Mouse (Mus musculus): Measurements from ENCODE around the gene Tent4b. TPM values are rescaled to one million over a fixed set of nuclear protein-coding genes. Genes with fewer than 3 reads are reported as not detected.

Tent4b gene
- total RNA-seq, 1 experiment = 37.0 TPM

DNA sequence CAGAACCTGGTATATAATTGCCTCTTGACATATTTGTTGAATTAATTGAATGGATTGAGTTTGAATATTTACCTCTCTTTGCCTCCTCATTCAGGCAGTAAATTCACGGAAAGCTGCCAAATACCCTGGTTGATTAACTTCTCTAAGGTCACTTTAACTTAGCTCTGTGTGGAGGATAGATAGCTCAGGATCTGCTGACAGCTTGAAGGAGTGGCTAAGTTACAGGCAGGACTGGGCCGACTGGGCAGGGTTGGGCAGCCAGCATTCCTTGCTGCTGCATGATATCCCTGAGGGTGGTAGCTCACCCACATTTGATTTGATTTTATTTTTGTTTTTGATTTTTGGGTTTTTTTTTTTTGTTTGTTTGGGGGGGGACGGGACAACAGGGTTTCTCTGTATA, 1.7 kb upstream of the Tent4b start:
- Histone ChIP-seq H3K27ac (ENCODE audit: insufficient read depth, low read depth, low read length, poor library complexity, severe bottlenecking) (no peak overlapping the region), H3K36me3 (ENCODE audit: control insufficient read depth, insufficient read depth, low read length, poor library complexity, severe bottlenecking) (0 out of 2 replicates have a peak, but pooled peaks cover 1% of the 10 kb centered on the region), H3K4me1 (ENCODE audit: control insufficient read depth in 2 of 2, insufficient read depth in 2 of 2, low read length in 2 of 2, poor library complexity in 1 of 2) (peaks cover 0 to 2% of the 10 kb centered on the region in 2 experiments; a peak in 1 of 4 replicates), H3K9me3 (ENCODE audit: control insufficient read depth, insufficient read depth, low read depth, low read length) (no peaks in the 10 kb centered on the region), H3K4me3 (ENCODE audit: insufficient read depth in 1 of 2, low read depth in 1 of 2, low read length in 2 of 2, poor library complexity in 1 of 2, severe bottlenecking in 1 of 2) (no peak overlapping the region), H3K9ac (ENCODE audit: insufficient read depth, low read depth, low read length, poor library complexity, severe bottlenecking) (no peak overlapping the region)
- no peak for DNase-seq (ENCODE audit: low read depth, low spot score)
- in situ Hi-C loops (cut with MboI; ENCODE audit: low sequenced_read_pairs in 2 of 2, unreplicated experiment in 2 of 2) = no loop called here
- TF ChIP-seq HCFC1 (IDR thresholded peaks at IDR 0.05; ENCODE audit: borderline replicate concordance, insufficient read depth, low read length) (no peak), ZNF384 (IDR thresholded peaks at IDR 0.05; ENCODE audit: low read depth, low read length) (no peak), MAFK (IDR thresholded peaks at IDR 0.05; ENCODE audit: insufficient read depth, low read depth, low read length) (no peak), ZC3H11A (IDR thresholded peaks at IDR 0.05; ENCODE audit: borderline replicate concordance, low read depth, low read length) (no peak), CHD2 (IDR thresholded peaks at IDR 0.05; ENCODE audit: low read depth, low read length) (no peak)

DNA sequence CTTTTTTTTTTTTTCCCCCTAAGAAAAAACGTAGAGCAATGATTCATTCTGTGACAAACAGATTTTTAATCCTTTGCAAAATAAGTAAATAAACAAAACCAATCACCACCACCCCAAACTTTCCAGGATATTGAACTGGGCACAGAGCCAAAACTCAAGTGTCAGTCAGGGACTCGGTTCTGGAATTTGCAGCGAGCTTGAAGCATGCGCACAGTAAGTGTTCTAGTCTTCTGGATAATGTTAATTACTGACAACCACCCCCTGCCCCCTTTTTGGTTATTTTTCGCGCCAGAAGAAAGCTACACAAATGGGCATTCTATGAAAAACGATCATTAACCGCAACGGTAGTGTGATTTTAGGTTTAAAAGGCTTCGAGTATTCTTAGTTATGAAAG, 465 bp upstream of the Tent4b start:
- Histone ChIP-seq H3K4me1 (ENCODE audit: control insufficient read depth in 2 of 2, insufficient read depth in 2 of 2, low read length in 2 of 2, poor library complexity in 1 of 2) (peaks cover 0 to 2% of the 10 kb centered on the region in 2 experiments; a peak in 1 of 4 replicates), H3K27ac (ENCODE audit: insufficient read depth, low read depth, low read length, poor library complexity, severe bottlenecking) (no peak overlapping the region), H3K36me3 (ENCODE audit: control insufficient read depth, insufficient read depth, low read length, poor library complexity, severe bottlenecking) (0 out of 2 replicates have a peak, but pooled peaks cover 1% of the 10 kb centered on the region), H3K9me3 (ENCODE audit: control insufficient read depth, insufficient read depth, low read depth, low read length) (no peaks in the 10 kb centered on the region), H3K4me3 (ENCODE audit: insufficient read depth in 1 of 2, low read depth in 1 of 2, low read length in 2 of 2, poor library complexity in 1 of 2, severe bottlenecking in 1 of 2) (peak overlapping the region; percentile 94 to 97), H3K9ac (ENCODE audit: insufficient read depth, low read depth, low read length, poor library complexity, severe bottlenecking) (peak overlapping the region; percentile 74)
- in situ Hi-C loops (cut with MboI; ENCODE audit: low sequenced_read_pairs in 2 of 2, unreplicated experiment in 2 of 2) = no loop called here
- TF ChIP-seq CHD2 (IDR thresholded peaks at IDR 0.05; ENCODE audit: low read depth, low read length) (no peak), HCFC1 (IDR thresholded peaks at IDR 0.05; ENCODE audit: borderline replicate concordance, insufficient read depth, low read length) (no peak), ZNF384 (IDR thresholded peaks at IDR 0.05; ENCODE audit: low read depth, low read length) (no peak), MAFK (IDR thresholded peaks at IDR 0.05; ENCODE audit: insufficient read depth, low read depth, low read length) (no peak), ZC3H11A (IDR thresholded peaks at IDR 0.05; ENCODE audit: borderline replicate concordance, low read depth, low read length) (no peak)
- no peak for DNase-seq (ENCODE audit: low read depth, low spot score)

DNA sequence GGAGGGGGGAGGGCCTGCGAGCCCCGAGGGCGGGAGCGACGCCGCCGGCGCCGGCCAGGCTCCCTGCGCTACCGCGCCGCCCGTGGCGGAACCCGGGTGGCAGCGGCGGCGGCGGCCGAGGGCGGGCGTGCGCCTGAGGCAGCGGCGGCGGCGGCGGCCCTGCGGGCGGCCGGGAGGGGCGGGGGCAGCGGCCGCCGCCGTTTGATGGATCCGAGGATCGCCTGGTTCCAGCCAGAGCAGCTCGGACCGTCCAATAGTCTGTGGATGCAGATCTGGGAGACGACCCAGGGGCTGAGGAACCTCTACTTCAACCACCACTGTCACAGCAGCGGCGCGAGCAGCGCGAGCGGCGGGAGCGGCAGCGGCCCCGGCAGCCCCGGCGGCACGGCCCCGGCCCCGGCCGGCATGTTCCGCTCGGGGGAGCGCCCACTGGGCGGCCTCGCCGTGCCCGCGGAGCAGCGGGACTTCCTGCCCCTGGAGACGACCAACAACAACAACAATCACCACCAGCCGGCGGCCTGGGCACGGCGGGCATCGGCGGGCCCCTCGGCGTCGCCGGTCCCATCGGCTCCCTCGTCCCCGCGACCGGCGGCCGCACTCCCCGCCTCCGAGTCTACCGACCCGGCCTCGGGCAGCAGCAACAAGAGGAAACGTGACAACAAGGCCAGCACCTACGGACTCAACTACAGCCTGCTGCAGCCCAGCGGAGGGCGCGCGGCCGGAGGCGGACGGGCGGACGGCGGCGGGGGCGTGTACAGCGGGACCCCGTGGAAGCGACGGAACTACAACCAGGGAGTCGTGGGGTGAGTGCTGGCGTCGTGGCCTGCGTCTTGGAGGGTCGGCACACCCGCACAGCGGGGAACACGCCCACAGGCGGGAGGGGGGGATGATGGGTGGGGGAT, 938 bp downstream of the Tent4b start:
- no peak overlapping the region for H3K27ac ChIP-seq (ENCODE audit: insufficient read depth, low read depth, low read length, poor library complexity, severe bottlenecking)
- TF ChIP-seq CHD2 (IDR thresholded peaks at IDR 0.05; ENCODE audit: low read depth, low read length) (no peak), ZNF384 (IDR thresholded peaks at IDR 0.05; ENCODE audit: low read depth, low read length) (no peak), ZC3H11A (IDR thresholded peaks at IDR 0.05; ENCODE audit: borderline replicate concordance, low read depth, low read length) (no peak), HCFC1 (IDR thresholded peaks at IDR 0.05; ENCODE audit: borderline replicate concordance, insufficient read depth, low read length) (no peak), MAFK (IDR thresholded peaks at IDR 0.05; ENCODE audit: insufficient read depth, low read depth, low read length) (no peak)
- H3K4me1 ChIP-seq (ENCODE audit: control insufficient read depth in 2 of 2, insufficient read depth in 2 of 2, low read length in 2 of 2, poor library complexity in 1 of 2) = peaks cover 1 to 2% of the 10 kb centered on the region in 2 experiments; a peak in 1 of 4 replicates
- peak overlapping the region; percentile 98 for H3K9ac ChIP-seq (ENCODE audit: insufficient read depth, low read depth, low read length, poor library complexity, severe bottlenecking)
- H3K4me3 ChIP-seq (ENCODE audit: insufficient read depth in 1 of 2, low read depth in 1 of 2, low read length in 2 of 2, poor library complexity in 1 of 2, severe bottlenecking in 1 of 2) = peak overlapping the region; percentile 70 to 97
- 0 out of 2 replicates have a peak, but pooled peaks cover 1% of the 10 kb centered on the region for H3K36me3 ChIP-seq (ENCODE audit: control insufficient read depth, insufficient read depth, low read length, poor library complexity, severe bottlenecking)
- no peak for DNase-seq (ENCODE audit: low read depth, low spot score)
- H3K9me3 ChIP-seq (ENCODE audit: control insufficient read depth, insufficient read depth, low read depth, low read length) = no peaks in the 10 kb centered on the region
- in situ Hi-C loops (cut with MboI; ENCODE audit: low sequenced_read_pairs in 2 of 2, unreplicated experiment in 2 of 2) = no loop called here

DNA sequence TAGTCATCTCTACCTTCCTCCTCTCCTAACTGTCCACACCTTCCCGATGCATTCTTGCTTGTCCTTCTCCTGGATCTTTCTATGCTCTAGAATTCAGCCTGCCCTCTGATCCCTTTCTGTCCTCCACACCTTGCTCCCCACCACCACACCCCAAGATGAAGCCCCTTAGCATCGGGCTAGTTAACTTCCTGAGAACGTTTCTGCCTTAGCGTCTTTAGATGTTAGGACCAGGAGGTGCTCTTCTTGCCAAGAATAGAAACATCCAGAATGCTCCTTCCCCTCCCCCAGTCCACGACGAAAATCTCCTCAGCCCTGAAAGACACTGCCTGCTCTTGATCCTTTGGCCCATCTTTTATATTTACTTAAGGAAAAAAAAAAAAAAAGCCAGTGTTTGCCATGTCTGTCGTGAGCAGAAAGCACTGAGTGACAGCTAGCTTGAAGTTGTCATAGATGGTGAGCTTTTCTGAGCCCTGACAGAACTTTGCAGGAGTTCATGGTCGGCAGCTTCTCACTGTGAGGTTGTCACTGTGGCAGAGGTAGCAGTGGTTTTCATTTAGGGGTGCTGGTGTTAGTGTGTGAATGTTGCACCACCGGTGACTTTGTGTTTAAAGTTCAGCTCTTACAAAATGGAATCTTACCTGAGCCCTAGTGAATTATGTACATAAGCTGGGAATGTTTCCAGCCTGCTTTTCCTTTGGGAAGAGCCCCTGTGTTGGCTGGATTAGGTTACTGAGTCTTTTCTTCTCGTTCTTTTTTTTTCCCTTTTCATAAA, 1.9 kb downstream of the Tent4b start:
- peaks cover 4 to 6% of the 10 kb centered on the region in 2 experiments; a peak in 1 of 4 replicates for H3K4me1 ChIP-seq (ENCODE audit: control insufficient read depth in 2 of 2, insufficient read depth in 2 of 2, low read length in 2 of 2, poor library complexity in 1 of 2)
- DNase-seq (ENCODE audit: low read depth, low spot score) = no peak
- no peak for TF ChIP-seq CHD2 (IDR thresholded peaks at IDR 0.05; ENCODE audit: low read depth, low read length)
- TF ChIP-seq ZNF384 (IDR thresholded peaks at IDR 0.05; ENCODE audit: low read depth, low read length) = no peak
- no peak for TF ChIP-seq MAFK (IDR thresholded peaks at IDR 0.05; ENCODE audit: insufficient read depth, low read depth, low read length)
- TF ChIP-seq ZC3H11A (IDR thresholded peaks at IDR 0.05; ENCODE audit: borderline replicate concordance, low read depth, low read length) = no peak
- TF ChIP-seq HCFC1 (IDR thresholded peaks at IDR 0.05; ENCODE audit: borderline replicate concordance, insufficient read depth, low read length) = no peak
- no peak overlapping the region for H3K9ac ChIP-seq (ENCODE audit: insufficient read depth, low read depth, low read length, poor library complexity, severe bottlenecking)
- peak overlapping the region; percentile 70 to 97; a peak in 3 of 4 replicates for H3K4me3 ChIP-seq (ENCODE audit: insufficient read depth in 1 of 2, low read depth in 1 of 2, low read length in 2 of 2, poor library complexity in 1 of 2, severe bottlenecking in 1 of 2)
- in situ Hi-C loops (cut with MboI; ENCODE audit: low sequenced_read_pairs in 2 of 2, unreplicated experiment in 2 of 2) = no loop called here
- H3K36me3 ChIP-seq (ENCODE audit: control insufficient read depth, insufficient read depth, low read length, poor library complexity, severe bottlenecking) = peaks cover 2% of the 10 kb centered on the region; the same call in 1 of the 2 replicates
- H3K9me3 ChIP-seq (ENCODE audit: control insufficient read depth, insufficient read depth, low read depth, low read length) = no peaks in the 10 kb centered on the region
- H3K27ac ChIP-seq (ENCODE audit: insufficient read depth, low read depth, low read length, poor library complexity, severe bottlenecking) = no peak overlapping the region

Data from ES-E14 (cell line).